Mouse (Mus musculus): ENCODE measurements around the gene Il3. TPM values are rescaled to one million over a fixed set of nuclear protein-coding genes. Genes with fewer than 3 reads are reported as not detected.

Il3 gene
- polyA plus RNA-seq, 1 experiment from 2014 or later, result not detected

DNA sequence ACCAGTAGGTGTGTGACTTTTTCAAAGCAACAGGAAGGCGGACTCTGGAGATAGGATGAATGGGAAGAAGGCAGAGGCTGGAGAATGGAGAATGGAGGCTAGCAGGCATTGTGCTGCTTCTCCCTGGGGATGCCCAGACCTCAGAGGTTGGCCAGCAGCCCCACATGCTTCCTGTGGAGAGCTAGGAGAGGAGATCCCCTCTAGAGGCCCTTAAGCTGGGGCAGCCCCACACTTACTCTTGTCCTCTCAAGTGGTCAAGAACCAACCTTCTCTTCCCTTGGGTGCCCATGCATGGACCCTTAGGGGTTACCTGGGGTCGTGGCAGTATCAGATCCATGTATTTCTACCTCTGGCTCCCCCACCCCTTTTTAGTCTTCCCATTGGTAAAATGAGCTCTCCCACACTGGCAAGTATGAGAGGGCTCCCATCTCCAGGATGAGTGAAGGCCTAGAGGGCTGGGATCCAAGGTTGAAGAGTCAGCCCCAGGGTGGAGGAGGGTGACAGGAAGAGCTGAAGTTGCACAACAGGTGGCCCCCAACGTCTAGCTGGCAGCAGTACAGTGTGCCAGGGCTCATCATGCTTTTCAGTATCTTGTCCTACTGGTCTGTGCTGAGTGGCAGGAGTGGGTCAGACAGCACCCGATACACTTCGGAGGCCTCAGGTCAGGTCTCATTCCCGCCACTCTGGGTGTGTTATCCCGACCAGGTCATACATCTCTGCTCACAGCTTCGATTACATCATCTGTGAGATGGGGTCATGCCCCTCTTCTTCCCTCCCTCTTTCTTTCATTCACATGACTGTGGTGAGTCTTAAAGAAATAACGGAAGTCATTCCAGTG, 43.2 kb downstream of the Il3 start:
- DNase-seq (no peak), ATAC-seq (no peak)
- Histone ChIP-seq H3K9me3 (ENCODE audit: low read length) (no peaks in the 10 kb centered on the region), H3K4me2 (ENCODE audit: low read depth, low read length) (no peak overlapping the region), H3K9ac (replicated peaks) (no peak overlapping the region), H3K27me3 (ENCODE audit: insufficient read depth, low read length) (no peaks in the 10 kb centered on the region), H3K4me1 (ENCODE audit: insufficient read depth) (no peaks in the 10 kb centered on the region), H3K27ac (ENCODE audit: low read depth) (no peak overlapping the region), H3K36me3 (replicated peaks; ENCODE audit: insufficient read depth, low read length) (no peaks in the 10 kb centered on the region), H3K4me3 (ENCODE audit: low read depth, low read length) (no peak overlapping the region)
- WGBS (ENCODE audit: insufficient replicate concordance), result 63% methylated on average over 9 of the region's 9 CpGs
- TF ChIP-seq CTCF (IDR thresholded peaks at IDR 0.05; ENCODE audit: low read depth) (no peak), EP300 (IDR thresholded peaks at IDR 0.05; ENCODE audit: low read depth) (no peak)

GRCm38 (mm10) chr11:54219903-54220740, 47.0 kb downstream of the Il3 start:
- H3K4me3 ChIP-seq (ENCODE audit: low read depth, low read length), result no peak overlapping the region
- H3K4me1 ChIP-seq (ENCODE audit: insufficient read depth), result no peaks in the 10 kb centered on the region
- H3K27ac ChIP-seq (ENCODE audit: low read depth), result no peak overlapping the region
- H3K9me3 ChIP-seq (ENCODE audit: low read length), result no peaks in the 10 kb centered on the region
- DNase-seq (no peak), ATAC-seq (no peak)
- no peaks in the 10 kb centered on the region for H3K27me3 ChIP-seq (ENCODE audit: insufficient read depth, low read length)
- 34% methylated on average over 6 of the region's 6 CpGs for WGBS (ENCODE audit: insufficient replicate concordance)
- H3K9ac ChIP-seq (replicated peaks), result no peak overlapping the region
- no peak for TF ChIP-seq CTCF (IDR thresholded peaks at IDR 0.05; ENCODE audit: low read depth)
- TF ChIP-seq EP300 (IDR thresholded peaks at IDR 0.05; ENCODE audit: low read depth), result no peak
- H3K36me3 ChIP-seq (replicated peaks; ENCODE audit: insufficient read depth, low read length), result no peaks in the 10 kb centered on the region
- H3K4me2 ChIP-seq (ENCODE audit: low read depth, low read length), result no peak overlapping the region

DNA sequence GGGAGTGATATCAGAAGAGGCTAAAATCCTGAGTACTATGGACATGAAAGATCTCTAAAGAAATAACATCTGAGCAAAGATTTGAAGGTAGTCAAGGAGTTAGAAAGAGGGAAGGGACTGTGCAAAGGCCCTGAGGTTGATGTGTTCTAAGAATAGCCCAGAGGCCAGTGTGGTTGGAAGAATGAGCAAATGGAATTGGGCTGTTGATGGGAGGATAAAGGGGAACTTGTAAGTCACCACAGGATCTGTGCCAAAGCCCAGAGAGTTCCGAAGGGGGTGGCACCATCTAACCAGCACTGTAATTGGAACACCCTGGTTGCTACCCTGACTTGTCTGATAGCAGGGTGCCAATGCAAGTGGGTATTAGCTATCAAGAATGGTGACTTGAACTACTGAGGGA, 47.9 kb downstream of the Il3 start:
- 70% methylated on average over 1 of the region's 1 CpGs for WGBS (ENCODE audit: insufficient replicate concordance)
- H3K4me2 ChIP-seq (ENCODE audit: low read depth, low read length), result no peak overlapping the region
- no peaks in the 10 kb centered on the region for H3K27me3 ChIP-seq (ENCODE audit: insufficient read depth, low read length)
- TF ChIP-seq EP300 (IDR thresholded peaks at IDR 0.05; ENCODE audit: low read depth) (no peak), CTCF (IDR thresholded peaks at IDR 0.05; ENCODE audit: low read depth) (no peak)
- H3K4me3 ChIP-seq (ENCODE audit: low read depth, low read length), result no peak overlapping the region
- H3K27ac ChIP-seq (ENCODE audit: low read depth), result no peak overlapping the region
- DNase-seq (no peak), ATAC-seq (no peak)
- no peak overlapping the region for H3K9ac ChIP-seq (replicated peaks)
- no peaks in the 10 kb centered on the region for H3K36me3 ChIP-seq (replicated peaks; ENCODE audit: insufficient read depth, low read length)
- H3K9me3 ChIP-seq (ENCODE audit: low read length), result no peaks in the 10 kb centered on the region
- H3K4me1 ChIP-seq (ENCODE audit: insufficient read depth), result no peaks in the 10 kb centered on the region

- H3K9ac ChIP-seq (replicated peaks), result no peak overlapping the region
- no peak overlapping the region for H3K4me3 ChIP-seq (ENCODE audit: low read depth, low read length)
- no peak overlapping the region for H3K27ac ChIP-seq (ENCODE audit: low read depth)
- H3K27me3 ChIP-seq (ENCODE audit: insufficient read depth, low read length), result no peaks in the 10 kb centered on the region
- H3K4me1 ChIP-seq (ENCODE audit: insufficient read depth), result no peaks in the 10 kb centered on the region
- H3K36me3 ChIP-seq (replicated peaks; ENCODE audit: insufficient read depth, low read length), result no peaks in the 10 kb centered on the region
- WGBS (ENCODE audit: insufficient replicate concordance), result 71% methylated on average over 7 of the region's 7 CpGs
- DNase-seq (no peak), ATAC-seq (no peak)
- H3K9me3 ChIP-seq (ENCODE audit: low read length), result no peaks in the 10 kb centered on the region
- no peak overlapping the region for H3K4me2 ChIP-seq (ENCODE audit: low read depth, low read length)
- TF ChIP-seq CTCF (IDR thresholded peaks at IDR 0.05; ENCODE audit: low read depth) (no peak), EP300 (IDR thresholded peaks at IDR 0.05; ENCODE audit: low read depth) (no peak)
Measured at GRCm38 (mm10) chr11:54217384-54217783, 49.7 kb downstream of the Il3 start.

GRCm38 (mm10) chr11:54216091-54216490, 51.0 kb downstream of the Il3 start:
- H3K27me3 ChIP-seq (ENCODE audit: insufficient read depth, low read length), result no peaks in the 10 kb centered on the region
- TF ChIP-seq CTCF (IDR thresholded peaks at IDR 0.05; ENCODE audit: low read depth), result no peak
- no peak for TF ChIP-seq EP300 (IDR thresholded peaks at IDR 0.05; ENCODE audit: low read depth)
- DNase-seq (no peak), ATAC-seq (no peak)
- no peak overlapping the region for H3K4me3 ChIP-seq (ENCODE audit: low read depth, low read length)
- H3K36me3 ChIP-seq (replicated peaks; ENCODE audit: insufficient read depth, low read length), result no peaks in the 10 kb centered on the region
- no peaks in the 10 kb centered on the region for H3K9me3 ChIP-seq (ENCODE audit: low read length)
- 65% methylated on average over 6 of the region's 6 CpGs for WGBS (ENCODE audit: insufficient replicate concordance)
- H3K27ac ChIP-seq (ENCODE audit: low read depth), result no peak overlapping the region
- H3K4me2 ChIP-seq (ENCODE audit: low read depth, low read length), result no peak overlapping the region
- no peaks in the 10 kb centered on the region for H3K4me1 ChIP-seq (ENCODE audit: insufficient read depth)
- no peak overlapping the region for H3K9ac ChIP-seq (replicated peaks)

Other genes starting within 250 kb of the Il3 start
- 12.9 and 13.4 TPM in 2 replicates for gene Slc22a4, start 239.2 kb downstream of the Il3 start, polyA plus RNA-seq (2015; fragmentation: Nextera tagmentation; extraction: Ambion mirVana)
- gene Pdlim4, start 198.3 kb downstream of the Il3 start, polyA plus RNA-seq (2015; fragmentation: Nextera tagmentation; extraction: Ambion mirVana), result 4.0 TPM in 2 replicates
- 2.4 and 2.7 TPM in 2 replicates for gene P4ha2, start 167.2 kb downstream of the Il3 start, polyA plus RNA-seq (2015; fragmentation: Nextera tagmentation; extraction: Ambion mirVana)
- not detected in 2 replicates for gene Csf2, start 17.6 kb downstream of the Il3 start, polyA plus RNA-seq (2015; fragmentation: Nextera tagmentation; extraction: Ambion mirVana)
- gene Acsl6, start 36.5 kb upstream of the Il3 start, polyA plus RNA-seq (2015; fragmentation: Nextera tagmentation; extraction: Ambion mirVana), result 0.49 and 0.67 TPM in 2 replicates
- not detected in 2 replicates for gene Meikin, start 103.4 kb upstream of the Il3 start, polyA plus RNA-seq (2015; fragmentation: Nextera tagmentation; extraction: Ambion mirVana)
- 5.0 and 5.2 TPM in 2 replicates for gene Fnip1, start 170.9 kb upstream of the Il3 start, polyA plus RNA-seq (2015; fragmentation: Nextera tagmentation; extraction: Ambion mirVana)